Mouse (Mus musculus) heart, postnatal 0 days (tissue): ENCODE data around the gene Spata3. TPM values are rescaled to one million over a fixed set of nuclear protein-coding genes. Genes with fewer than 3 reads are reported as not detected.

ENCODE experiments used
- ATAC-seq: fragments of 200-750 bp; cut with Nextera tagmentation; 2 replicates; pipeline ENCODE4 v1.8.0; 2017; ENCODE audit warnings: low read depth, moderate number of reproducible peaks, moderate library complexity; ENCODE audit not compliant: insufficient read depth
- DNase-seq: peaks from one replicate; pipeline ENCODE4 v3.0.0-alpha.2; 2016; ENCODE audit warnings: low spot score
- H3K27ac ChIP-seq: fragments of 300-500 bp; sonication (generic); 2 replicates; pipeline ENCODE4 v1.5.1; 2014; ENCODE audit warnings: low read depth, mild to moderate bottlenecking
- H3K27me3 ChIP-seq: fragments of 300-500 bp; sonication (generic); 2 replicates; pipeline ENCODE4 v1.6.1; 2014; ENCODE audit warnings: low read length, mixed read lengths; ENCODE audit not compliant: control insufficient read depth, insufficient read depth
- H3K36me3 ChIP-seq: fragments of 300-500 bp; sonication (generic); replicated peaks from 2 replicates; pipeline ENCODE4 v1.6.1; 2014; ENCODE audit warnings: low read length, mixed read lengths; ENCODE audit not compliant: control insufficient read depth, insufficient read depth
- H3K4me1 ChIP-seq: fragments of 300-500 bp; sonication (generic); 2 replicates; pipeline ENCODE4 v1.6.1; 2014; ENCODE audit warnings: antibody characterized with exemption; ENCODE audit not compliant: control insufficient read depth, insufficient read depth
- H3K4me2 ChIP-seq: fragments of 300-500 bp; sonication (generic); 2 replicates; pipeline ENCODE4 v1.6.1; 2014; ENCODE audit warnings: low read depth, mild to moderate bottlenecking, low read length, moderate library complexity
- H3K4me3 ChIP-seq: fragments of 300-500 bp; sonication (generic); 2 replicates; pipeline ENCODE4 v1.5.1; 2014; ENCODE audit warnings: low read depth, low read length
- H3K9ac ChIP-seq: fragments of 300-500 bp; sonication (generic); replicated peaks from 2 replicates; pipeline ENCODE4 v1.6.1; 2014; ENCODE audit warnings: low read depth, low read length, mixed read lengths
- H3K9me3 ChIP-seq: fragments of 300-500 bp; sonication (generic); replicated peaks from 2 replicates; pipeline ENCODE4 v1.6.1; 2016; ENCODE audit warnings: low read length; ENCODE audit not compliant: control insufficient read depth
- CTCF ChIP-seq: IDR thresholded peaks from 2 replicates; pipeline ENCODE4 v1.5.1; 2016; ENCODE audit warnings: antibody characterized with exemption, control low read depth, low read depth
- EP300 ChIP-seq: IDR thresholded peaks from 2 replicates; pipeline ENCODE4 v1.6.1; 2016; ENCODE audit warnings: antibody characterized with exemption, low read depth
- WGBS: fragments of 180-500 bp; shearing (Covaris S2); extraction: QIAGEN DNeasy Blood & Tissue Kit; methylation state at CpG from one replicate; pipeline ENCODE4 v1.1.7; 2014; 5-methylcytosine and 5-hydroxymethylcytosine counted together
- polyA plus RNA-seq: library from polyadenylated mRNA; unstranded; fragments of >200 nt; fragmentation: Nextera tagmentation; extraction: Ambion mirVana; gene quantifications from 2 replicates; pipeline ENCODE4 v1.2.1, GENCODE M21; 2015
- total RNA-seq: library from RNA; depleted of rRNA; stranded (reverse); fragments of >200 nt; gene quantifications from 2 replicates; pipeline ENCODE4 v1.2.3, GENCODE M21; 2014; ENCODE audit warnings: low replicate concordance; rRNA removed

Spata3 gene
- total RNA-seq (not detected in 2 replicates), polyA plus RNA-seq (not detected in 2 replicates)

GRCm38 (mm10) chr1:86016516-86016915 lies at the start of gene Spata3:
Gene Spata3 (plus strand): TSS chr1:86016816.
- Histone ChIP-seq H3K4me2 (no peak within 1 kb of the TSS), H3K9ac (no peak within 1 kb of the TSS), H3K9me3 (no peaks in the 10 kb centered on the region), H3K4me1 (no peaks in the 10 kb centered on the region), H3K27me3 (peaks cover 39% of the 10 kb centered on the region), H3K36me3 (no peaks in the 10 kb centered on the region), H3K4me3 (no peak within 1 kb of the TSS), H3K27ac (no peak within 1 kb of the TSS)
- TF ChIP-seq CTCF (no peak), EP300 (no peak)
- WGBS: 86% methylated on average over 8 of the region's 8 CpGs
- DNase-seq: no peak
- no peak for ATAC-seq

- Histone ChIP-seq H3K36me3 (no peaks in the 10 kb centered on the region), H3K4me1 (no peaks in the 10 kb centered on the region), H3K27ac (no peak overlapping the region), H3K4me2 (no peak overlapping the region), H3K9ac (no peak overlapping the region), H3K27me3 (no peaks in the 10 kb centered on the region), H3K4me3 (no peak overlapping the region), H3K9me3 (no peaks in the 10 kb centered on the region)
- TF ChIP-seq EP300 (no peak), CTCF (no peak)
- DNase-seq (no peak), ATAC-seq (no peak)
- WGBS: 74% methylated on average over 1 of the region's 1 CpGs
Observed at GRCm38 (mm10) chr1:85969081-85969480, 47.5 kb upstream of the Spata3 start.

- no peak for TF ChIP-seq EP300
- TF ChIP-seq CTCF: no peak
- H3K27me3 ChIP-seq: no peaks in the 10 kb centered on the region
- no peaks in the 10 kb centered on the region for H3K36me3 ChIP-seq
- DNase-seq: no peak
- H3K9ac ChIP-seq: no peak overlapping the region
- no peak overlapping the region for H3K4me3 ChIP-seq
- no peak for ATAC-seq
- no peak overlapping the region for H3K27ac ChIP-seq
- no peaks in the 10 kb centered on the region for H3K9me3 ChIP-seq
- H3K4me2 ChIP-seq: no peak overlapping the region
- WGBS: 73% methylated on average over 1 of the region's 1 CpGs
- no peaks in the 10 kb centered on the region for H3K4me1 ChIP-seq
Observed at GRCm38 (mm10) chr1:85969519-85969918, 47.1 kb upstream of the Spata3 start.

GRCm38 (mm10) chr1:85971070-85971469 lies 45.5 kb upstream of the Spata3 start:
- Histone ChIP-seq H3K4me1 (no peaks in the 10 kb centered on the region), H3K36me3 (no peaks in the 10 kb centered on the region), H3K27ac (no peak overlapping the region), H3K9me3 (no peaks in the 10 kb centered on the region), H3K4me2 (no peak overlapping the region), H3K27me3 (no peaks in the 10 kb centered on the region), H3K4me3 (no peak overlapping the region), H3K9ac (no peak overlapping the region)
- TF ChIP-seq EP300: no peak
- no peak for TF ChIP-seq CTCF
- ATAC-seq (no peak), DNase-seq (no peak)
- 83% methylated on average over 3 of the region's 3 CpGs for WGBS

GRCm38 (mm10) chr1:85972341-85972740 lies 44.3 kb upstream of the Spata3 start:
- Histone ChIP-seq H3K27me3 (no peaks in the 10 kb centered on the region), H3K36me3 (no peaks in the 10 kb centered on the region), H3K9me3 (no peaks in the 10 kb centered on the region), H3K27ac (no peak overlapping the region), H3K9ac (no peak overlapping the region), H3K4me1 (no peaks in the 10 kb centered on the region), H3K4me2 (no peak overlapping the region), H3K4me3 (no peak overlapping the region)
- no peak for TF ChIP-seq CTCF
- no peak for TF ChIP-seq EP300
- ATAC-seq (no peak), DNase-seq (no peak)
- 56% methylated on average over 3 of the region's 3 CpGs for WGBS

- Histone ChIP-seq H3K9me3 (no peaks in the 10 kb centered on the region), H3K4me1 (no peaks in the 10 kb centered on the region), H3K27me3 (no peaks in the 10 kb centered on the region), H3K9ac (no peak overlapping the region), H3K36me3 (no peaks in the 10 kb centered on the region), H3K4me3 (no peak overlapping the region), H3K4me2 (no peak overlapping the region), H3K27ac (no peak overlapping the region)
- 83% methylated on average over 2 of the region's 2 CpGs for WGBS
- no peak for TF ChIP-seq CTCF
- no peak for TF ChIP-seq EP300
- ATAC-seq (no peak), DNase-seq (no peak)
Observed at GRCm38 (mm10) chr1:85973468-85973877, 43.1 kb upstream of the Spata3 start.
